Mouse (Mus musculus): ENCODE results near the gene Erich3.

- TF ChIP-seq PAX5 (IDR thresholded peaks at IDR 0.05; ENCODE audit: low read length) (no peak), ZMIZ1 (IDR thresholded peaks at IDR 0.05; ENCODE audit: low read depth, low read length) (no peak), POLR2A (IDR thresholded peaks at IDR 0.05; ENCODE audit: low read depth, low read length) (no peak), ZNF384 (IDR thresholded peaks at IDR 0.05; ENCODE audit: low read depth, low read length) (no peak), USF1 (IDR thresholded peaks at IDR 0.05; ENCODE audit: low read depth, low read length) (no peak)
Measured at GRCm38 (mm10) chr3:154663545-154663944, at the start of gene Erich3.

Data from CH12.LX (cell line).